Mouse (Mus musculus): Measurements from ENCODE around the gene Met. TPM values are rescaled to one million over a fixed set of nuclear protein-coding genes. Genes with fewer than 3 reads are reported as not detected.

The Met gene
- total and polyA plus RNA-seq, 2 experiments from 2014 or later = 1.1 to 4.5 TPM

GRCm38 (mm10) chr6:17555719-17556118 lies 92.1 kb downstream of the Met start:
- no peak overlapping the region for H3K4me2 ChIP-seq (ENCODE audit: low read depth, low read length)

GRCm38 (mm10) chr6:17559657-17560056 lies 96.1 kb downstream of the Met start:
- ATAC-seq (no peak), DNase-seq (ENCODE audit: low spot score) (no peak)
- H3K4me1 ChIP-seq (ENCODE audit: insufficient read depth, low read length) = no peaks in the 10 kb centered on the region
- TF ChIP-seq CTCF (IDR thresholded peaks at IDR 0.05; ENCODE audit: low read depth) = no peak
- 84% methylated on average over 4 of the region's 4 CpGs for WGBS
- no peak overlapping the region for H3K4me3 ChIP-seq (ENCODE audit: low read length)
- no peak overlapping the region for H3K9ac ChIP-seq (replicated peaks; ENCODE audit: low read length)
- no peaks in the 10 kb centered on the region for H3K36me3 ChIP-seq (ENCODE audit: insufficient read depth, low read length)
- H3K27me3 ChIP-seq (ENCODE audit: insufficient read depth, low read length) = no peaks in the 10 kb centered on the region
- H3K4me2 ChIP-seq (ENCODE audit: low read depth, low read length) = no peak overlapping the region
- H3K27ac ChIP-seq = no peak overlapping the region
- no peaks in the 10 kb centered on the region for H3K9me3 ChIP-seq (ENCODE audit: low read length)

More at GRCm38 (mm10) chr6:17555719-17556118, 92.1 kb downstream of the Met start:
- WGBS = 82% methylated on average over 7 of the region's 7 CpGs
- no peak for ATAC-seq
- H3K27me3 ChIP-seq (ENCODE audit: insufficient read depth, low read length) = no peaks in the 10 kb centered on the region
- H3K36me3 ChIP-seq (ENCODE audit: insufficient read depth, low read length) = no peaks in the 10 kb centered on the region
- no peak for TF ChIP-seq CTCF (IDR thresholded peaks at IDR 0.05; ENCODE audit: low read depth)
- H3K4me1 ChIP-seq (ENCODE audit: insufficient read depth, low read length) = no peaks in the 10 kb centered on the region
- no peaks in the 10 kb centered on the region for H3K9me3 ChIP-seq (ENCODE audit: low read length)
- no peak overlapping the region for H3K4me3 ChIP-seq (ENCODE audit: low read length)
- no peak overlapping the region for H3K27ac ChIP-seq
- no peak overlapping the region for H3K9ac ChIP-seq (replicated peaks; ENCODE audit: low read length)
- no peak for DNase-seq (ENCODE audit: low spot score)

GRCm38 (mm10) chr6:17561347-17561746 lies 97.7 kb downstream of the Met start:
- Histone ChIP-seq H3K27me3 (ENCODE audit: insufficient read depth, low read length) (no peaks in the 10 kb centered on the region), H3K9me3 (ENCODE audit: low read length) (no peaks in the 10 kb centered on the region), H3K4me3 (ENCODE audit: low read length) (no peak overlapping the region), H3K27ac (no peak overlapping the region), H3K4me2 (ENCODE audit: low read depth, low read length) (no peak overlapping the region), H3K36me3 (ENCODE audit: insufficient read depth, low read length) (no peaks in the 10 kb centered on the region), H3K9ac (replicated peaks; ENCODE audit: low read length) (no peak overlapping the region), H3K4me1 (ENCODE audit: insufficient read depth, low read length) (no peaks in the 10 kb centered on the region)
- WGBS = 36% methylated on average over 2 of the region's 2 CpGs
- no peak for ATAC-seq
- no peak for DNase-seq (ENCODE audit: low spot score)
- no peak for TF ChIP-seq CTCF (IDR thresholded peaks at IDR 0.05; ENCODE audit: low read depth)

GRCm38 (mm10) chr6:17561886-17562285 lies 98.3 kb downstream of the Met start:
- Histone ChIP-seq H3K27ac (no peak overlapping the region), H3K9me3 (ENCODE audit: low read length) (no peaks in the 10 kb centered on the region), H3K27me3 (ENCODE audit: insufficient read depth, low read length) (no peaks in the 10 kb centered on the region), H3K9ac (replicated peaks; ENCODE audit: low read length) (no peak overlapping the region), H3K4me2 (ENCODE audit: low read depth, low read length) (no peak overlapping the region), H3K36me3 (ENCODE audit: insufficient read depth, low read length) (no peaks in the 10 kb centered on the region), H3K4me1 (ENCODE audit: insufficient read depth, low read length) (no peaks in the 10 kb centered on the region), H3K4me3 (ENCODE audit: low read length) (no peak overlapping the region)
- TF ChIP-seq CTCF (IDR thresholded peaks at IDR 0.05; ENCODE audit: low read depth) = no peak
- WGBS = 55% methylated on average over 3 of the region's 3 CpGs
- DNase-seq (ENCODE audit: low spot score) (no peak), ATAC-seq (no peak)

- TF ChIP-seq CTCF (IDR thresholded peaks at IDR 0.05; ENCODE audit: low read depth) = no peak
- ATAC-seq (peak; percentile 32; the same call in 1 of the 2 replicates), DNase-seq (ENCODE audit: low spot score) (peak; percentile 37)
- Histone ChIP-seq H3K4me3 (ENCODE audit: low read length) (no peak overlapping the region), H3K9me3 (ENCODE audit: low read length) (no peaks in the 10 kb centered on the region), H3K9ac (replicated peaks; ENCODE audit: low read length) (no peak overlapping the region), H3K4me2 (ENCODE audit: low read depth, low read length) (peak overlapping the region; percentile 33; the same call in 1 of the 2 replicates), H3K36me3 (ENCODE audit: insufficient read depth, low read length) (no peaks in the 10 kb centered on the region), H3K27me3 (ENCODE audit: insufficient read depth, low read length) (no peaks in the 10 kb centered on the region), H3K4me1 (ENCODE audit: insufficient read depth, low read length) (no peaks in the 10 kb centered on the region), H3K27ac (no peak overlapping the region)
- WGBS = 10% methylated on average over 10 of the region's 10 CpGs
Measured at GRCm38 (mm10) chr6:17562472-17563088, 99.0 kb downstream of the Met start.

- no peak for TF ChIP-seq CTCF (IDR thresholded peaks at IDR 0.05; ENCODE audit: low read depth)
Measured at GRCm38 (mm10) chr6:17568702-17569352, 105.2 kb downstream of the Met start.

GRCm38 (mm10) chr6:17573227-17573626 lies 109.6 kb downstream of the Met start:
- no peak overlapping the region for H3K4me2 ChIP-seq (ENCODE audit: low read depth, low read length)
- TF ChIP-seq CTCF (IDR thresholded peaks at IDR 0.05; ENCODE audit: low read depth) = no peak
- DNase-seq (ENCODE audit: low spot score) = no peak
- H3K4me1 ChIP-seq (ENCODE audit: insufficient read depth, low read length) = no peaks in the 10 kb centered on the region
- no peak for ATAC-seq
- H3K9ac ChIP-seq (replicated peaks; ENCODE audit: low read length) = no peak overlapping the region
- H3K4me3 ChIP-seq (ENCODE audit: low read length) = no peak overlapping the region
- H3K27me3 ChIP-seq (ENCODE audit: insufficient read depth, low read length) = no peaks in the 10 kb centered on the region
- H3K9me3 ChIP-seq (ENCODE audit: low read length) = no peaks in the 10 kb centered on the region
- 83% methylated on average over 5 of the region's 5 CpGs for WGBS
- H3K27ac ChIP-seq = no peak overlapping the region
- H3K36me3 ChIP-seq (ENCODE audit: insufficient read depth, low read length) = no peaks in the 10 kb centered on the region

More at GRCm38 (mm10) chr6:17568702-17569352, 105.2 kb downstream of the Met start:
- no peak overlapping the region for H3K9ac ChIP-seq (replicated peaks; ENCODE audit: low read length)
- no peaks in the 10 kb centered on the region for H3K27me3 ChIP-seq (ENCODE audit: insufficient read depth, low read length)
- no peak overlapping the region for H3K4me2 ChIP-seq (ENCODE audit: low read depth, low read length)
- 90% methylated on average over 11 of the region's 11 CpGs for WGBS
- no peak for DNase-seq (ENCODE audit: low spot score)
- H3K4me3 ChIP-seq (ENCODE audit: low read length) = no peak overlapping the region
- H3K36me3 ChIP-seq (ENCODE audit: insufficient read depth, low read length) = no peaks in the 10 kb centered on the region
- ATAC-seq = no peak
- H3K4me1 ChIP-seq (ENCODE audit: insufficient read depth, low read length) = no peaks in the 10 kb centered on the region
- no peaks in the 10 kb centered on the region for H3K9me3 ChIP-seq (ENCODE audit: low read length)
- no peak overlapping the region for H3K27ac ChIP-seq
